Mouse (Mus musculus): ENCODE results near the gene Slc5a6.
A peak's percentile ranks its signal among the peaks of the same experiment; 100 is the strongest.

Gene Slc5a6

DNA sequence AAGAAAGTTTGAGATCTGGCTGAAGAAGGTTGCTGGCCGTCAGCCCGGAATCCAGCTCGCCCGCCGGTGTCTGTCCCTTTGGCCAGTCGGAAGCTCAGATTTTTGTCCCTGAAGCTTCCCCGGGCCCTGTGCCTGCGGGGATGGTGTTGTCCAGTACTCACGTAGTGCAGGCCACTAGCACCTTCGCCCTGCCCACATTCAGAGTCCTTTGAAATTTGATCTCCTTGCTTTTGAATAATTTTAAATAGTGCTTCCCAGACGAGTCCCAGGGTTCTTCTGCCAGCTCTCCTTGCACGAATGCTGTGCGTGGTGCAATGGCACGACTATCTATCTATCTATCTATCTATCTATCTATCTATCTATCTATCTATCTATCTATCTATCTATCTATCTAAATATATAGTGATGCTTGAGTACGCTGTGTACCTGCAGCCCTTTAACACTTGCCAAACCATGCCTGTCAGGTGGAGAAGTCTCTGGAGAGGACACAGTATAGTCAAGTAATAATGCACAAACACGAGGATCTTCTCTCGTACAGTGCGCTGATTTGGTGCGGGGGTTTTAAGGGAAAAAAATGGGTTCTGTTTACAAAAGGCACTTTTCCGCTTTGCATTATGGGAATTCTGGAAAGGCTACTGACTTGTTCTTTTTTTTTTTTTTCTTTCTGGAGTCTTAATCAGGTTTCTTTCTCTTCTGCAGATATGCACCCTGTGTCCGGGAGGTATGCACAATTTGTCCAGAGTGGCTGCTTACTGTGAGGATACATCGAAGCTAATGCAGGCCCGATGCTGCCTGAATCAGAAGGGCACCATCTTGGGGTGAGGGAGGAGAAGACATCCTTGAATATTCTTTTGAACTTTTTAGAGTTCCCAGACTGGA is at the start of gene Slc5a6:
Gene Slc5a6 (minus strand): TSS at position 162 of the 879 bp plus-strand sequence.
- peak; percentile 32 for DNase-seq

DNA sequence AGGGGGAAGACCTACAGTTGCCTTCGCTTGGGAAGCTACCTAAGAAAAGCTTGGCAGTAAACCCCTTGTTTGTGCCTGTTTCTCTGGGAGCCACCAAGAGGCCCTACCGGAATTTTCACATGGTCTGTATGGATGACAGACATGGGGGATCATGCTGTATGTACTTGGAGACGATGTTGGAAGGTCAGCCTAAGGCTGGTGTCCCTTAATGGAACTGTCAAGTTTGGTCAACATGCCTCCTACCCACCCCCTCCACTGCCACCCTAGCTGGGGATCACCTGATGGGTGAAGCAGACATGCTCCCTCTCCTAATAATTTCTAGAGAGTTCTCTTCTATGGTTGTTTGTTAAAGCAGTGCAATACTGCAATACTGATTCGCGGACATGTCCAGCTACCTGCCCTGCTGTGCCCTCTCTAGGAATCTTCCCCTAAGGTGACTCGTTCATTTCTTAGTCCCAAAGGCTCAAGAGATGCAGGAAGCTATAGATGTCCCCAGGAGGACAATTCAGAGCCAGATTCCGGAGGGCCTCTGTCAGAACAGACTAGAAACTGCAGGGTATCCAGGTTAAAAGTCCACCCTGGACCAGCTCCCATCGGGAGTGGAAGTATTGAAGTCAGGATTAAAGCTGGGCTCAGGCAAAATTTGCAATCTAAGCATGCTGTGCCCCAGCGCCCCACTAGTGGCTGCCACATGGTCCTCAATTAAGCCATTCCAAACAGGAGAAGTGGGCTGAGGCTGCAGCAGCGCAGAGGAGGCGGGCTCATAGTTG is 47.2 kb upstream of the Slc5a6 start:
- DNase-seq: no peak

DNA sequence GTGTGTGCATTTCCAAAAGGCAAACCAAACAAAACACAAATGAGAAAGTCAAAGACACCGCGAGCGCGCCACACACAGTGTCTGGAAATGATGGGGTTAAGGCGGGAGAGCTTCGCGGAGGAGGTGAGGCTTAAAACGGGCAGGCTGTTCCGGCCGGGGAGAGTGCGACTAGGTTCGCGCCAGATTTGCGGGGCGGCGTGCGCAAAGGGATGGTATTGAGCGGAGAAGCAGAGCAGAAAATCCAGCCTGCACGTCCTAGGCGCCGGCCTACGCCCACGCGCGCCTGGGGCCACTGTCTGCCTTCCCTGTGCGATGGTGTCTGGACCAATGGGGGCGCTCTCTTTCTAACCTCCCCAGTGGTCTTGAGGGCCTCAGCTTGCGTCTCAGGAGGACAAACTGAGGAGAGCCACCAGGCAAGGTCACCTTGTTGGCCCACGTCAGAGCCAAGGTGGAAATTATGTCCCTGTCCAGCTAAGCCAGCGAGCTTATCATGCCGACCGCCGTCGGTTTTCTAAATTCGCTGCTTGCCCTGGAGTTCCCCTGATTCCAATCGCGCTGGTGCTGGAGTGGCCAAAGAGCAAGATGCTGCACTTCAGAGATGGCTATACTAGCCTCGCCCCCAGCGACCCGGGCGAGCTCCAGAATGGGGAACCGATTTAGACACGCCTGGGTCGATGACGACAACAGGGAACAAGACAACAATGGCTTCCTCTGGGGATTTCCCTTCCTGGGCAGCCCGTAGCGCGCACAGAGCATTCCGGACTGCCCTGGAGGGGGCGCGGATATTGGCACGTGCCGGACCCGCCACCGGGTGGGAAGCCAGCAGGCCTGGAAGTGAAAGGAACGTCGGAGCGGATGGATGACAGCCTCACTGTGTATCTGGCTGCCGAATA is 46.3 kb upstream of the Slc5a6 start:
- DNase-seq: peak; percentile 48

DNA sequence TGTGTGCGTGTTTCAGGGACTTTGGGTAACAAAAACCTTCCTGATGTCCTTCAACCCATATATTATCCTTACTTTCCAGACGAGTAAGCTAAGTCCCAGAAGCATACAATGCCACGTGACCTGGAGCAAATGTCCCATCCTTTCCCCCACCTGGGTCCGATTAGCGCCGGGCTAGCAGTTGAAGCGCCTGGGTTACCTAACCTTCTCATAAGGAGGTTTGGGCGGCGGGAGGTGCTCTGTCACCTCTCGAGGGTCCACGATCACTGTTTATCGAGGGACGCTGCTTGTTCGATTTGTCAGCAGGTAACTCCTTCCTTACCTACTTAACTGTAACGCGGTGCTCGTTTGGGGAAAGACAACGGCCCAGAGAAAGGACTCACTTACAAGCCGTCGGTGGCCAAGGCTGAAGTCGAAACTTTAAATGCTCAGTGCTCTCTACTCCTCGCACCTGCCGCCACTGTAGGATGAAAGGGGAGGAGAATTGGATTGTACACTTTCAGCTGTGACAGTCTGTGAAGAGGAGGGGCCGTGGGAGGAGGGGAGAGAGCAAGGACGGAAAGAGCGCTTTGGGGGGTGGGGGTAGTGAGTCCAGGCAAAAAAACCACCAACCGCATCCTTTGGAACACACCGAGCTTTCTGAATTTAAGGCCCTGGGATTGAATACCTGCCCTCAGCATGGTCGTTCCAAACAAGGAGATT is 45.5 kb upstream of the Slc5a6 start:
- no peak for DNase-seq

DNA sequence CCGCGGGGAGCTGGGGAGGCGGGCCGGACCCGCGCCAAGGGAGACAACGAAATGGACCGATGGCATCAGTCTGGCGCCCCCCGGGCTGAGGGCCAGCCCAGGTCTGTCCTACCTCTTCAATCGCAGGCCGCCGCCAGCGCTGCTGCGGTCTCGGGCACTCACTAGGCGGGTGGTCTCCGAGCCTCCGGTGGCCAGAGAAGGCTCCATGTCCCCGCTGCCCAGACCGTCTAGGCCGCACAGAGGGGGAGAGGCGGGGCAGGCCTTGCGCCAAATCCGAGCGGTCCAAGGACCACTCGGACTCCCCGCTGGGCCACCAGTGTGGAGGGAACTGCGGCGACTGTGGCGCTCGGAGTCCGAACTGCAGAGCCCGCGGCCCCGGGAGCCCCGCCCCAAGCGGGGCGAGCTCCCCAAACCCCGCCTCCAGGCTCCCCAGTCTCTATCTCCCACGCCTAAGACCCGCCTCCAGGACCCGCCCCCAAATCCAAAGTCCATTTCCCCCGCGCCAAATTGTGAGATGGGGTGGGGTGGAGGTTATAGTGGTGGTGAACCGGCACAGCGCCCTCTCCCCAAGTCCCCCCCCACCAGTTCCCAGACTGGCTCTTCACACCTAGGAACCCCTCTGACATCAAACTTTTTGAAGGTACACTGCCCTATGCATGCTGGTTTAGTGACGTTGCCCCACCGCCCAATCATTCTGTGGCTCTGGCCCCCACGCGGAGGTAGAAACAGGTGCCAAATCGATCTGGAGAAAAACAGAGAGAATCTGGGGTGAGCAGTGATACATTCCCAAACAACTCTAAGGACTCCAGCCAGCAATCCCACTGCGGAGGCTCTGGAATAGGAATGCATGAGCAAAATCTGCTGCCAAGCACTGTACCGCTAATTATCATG is 44.7 kb upstream of the Slc5a6 start:
- peak; percentile 72 for DNase-seq

DNA sequence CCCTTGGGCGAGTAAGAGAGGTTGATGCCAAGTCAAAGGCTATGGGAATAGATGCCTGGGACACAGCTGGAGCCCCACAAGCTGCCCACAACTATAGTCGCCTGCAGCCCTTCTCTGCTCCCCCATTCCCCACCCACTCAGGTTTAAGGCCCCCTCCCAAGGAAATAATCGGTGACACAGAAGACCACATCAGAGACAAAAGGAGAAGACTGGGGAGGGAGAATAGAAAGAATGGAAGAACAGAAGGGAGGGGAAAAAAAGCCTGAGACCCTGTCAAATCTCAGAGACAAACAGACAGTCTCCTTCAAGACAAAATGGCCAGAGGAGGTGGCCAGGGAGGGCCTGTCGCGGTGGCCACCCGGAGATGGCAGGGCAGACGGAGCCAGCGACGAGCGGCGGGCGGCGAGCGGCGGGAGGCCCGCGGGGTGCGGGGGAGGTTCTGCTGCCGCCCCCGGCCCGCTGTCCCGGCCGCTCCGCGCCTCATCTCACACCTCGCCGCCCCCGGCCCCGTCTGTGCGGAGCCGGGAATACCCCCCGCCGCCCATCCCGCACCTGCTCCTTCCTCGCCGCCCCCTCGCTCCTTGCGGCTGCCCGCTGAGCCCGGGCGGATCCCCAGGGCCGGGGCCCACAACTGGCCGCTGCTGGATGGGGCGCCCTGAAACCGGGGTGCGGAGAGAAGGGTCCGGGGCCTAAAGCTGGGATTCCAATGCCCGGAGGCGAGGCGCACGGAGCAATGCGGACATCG is 43.7 kb upstream of the Slc5a6 start:
- DNase-seq: peak; percentile 57

DNA sequence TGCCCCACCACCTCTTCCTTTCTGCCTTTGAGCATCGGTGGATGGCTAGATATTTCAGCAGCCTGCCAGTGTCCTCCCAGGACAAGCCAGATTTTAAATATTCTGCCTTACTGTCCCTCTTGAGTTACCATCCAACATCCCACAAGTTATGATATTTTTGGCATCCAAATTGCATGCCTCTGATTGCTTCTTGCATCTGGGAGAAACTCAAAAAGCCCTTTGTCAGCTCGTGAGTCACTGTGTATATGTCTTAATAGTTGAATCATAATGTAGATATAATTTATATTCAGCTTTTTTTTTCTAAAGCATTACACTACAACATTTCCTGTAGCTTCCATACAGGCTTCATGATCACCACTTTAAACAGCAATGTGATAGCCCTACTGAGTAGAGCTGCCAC is 38.4 kb upstream of the Slc5a6 start:
- no peak for DNase-seq

DNA sequence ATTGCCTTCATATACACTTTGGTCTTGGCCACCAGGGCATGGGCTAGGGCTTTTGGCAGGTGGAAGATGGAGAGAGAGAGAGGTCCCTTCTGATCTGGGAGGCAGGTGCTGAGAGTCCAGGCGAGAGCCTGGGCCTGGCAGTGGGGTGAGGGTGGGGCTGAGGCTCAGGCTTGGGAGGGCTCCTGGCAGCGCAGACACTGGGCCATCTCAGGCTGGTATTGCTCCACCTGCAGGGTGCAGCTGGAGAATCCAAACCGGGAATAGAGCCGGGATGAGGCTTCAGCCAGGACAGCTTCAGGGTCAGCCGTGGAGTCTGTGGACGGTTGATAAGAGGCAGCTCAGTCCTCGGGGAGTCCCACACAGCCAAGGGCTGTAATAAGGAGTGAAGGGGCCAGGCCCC is 37.9 kb upstream of the Slc5a6 start:
- DNase-seq: no peak

DNA sequence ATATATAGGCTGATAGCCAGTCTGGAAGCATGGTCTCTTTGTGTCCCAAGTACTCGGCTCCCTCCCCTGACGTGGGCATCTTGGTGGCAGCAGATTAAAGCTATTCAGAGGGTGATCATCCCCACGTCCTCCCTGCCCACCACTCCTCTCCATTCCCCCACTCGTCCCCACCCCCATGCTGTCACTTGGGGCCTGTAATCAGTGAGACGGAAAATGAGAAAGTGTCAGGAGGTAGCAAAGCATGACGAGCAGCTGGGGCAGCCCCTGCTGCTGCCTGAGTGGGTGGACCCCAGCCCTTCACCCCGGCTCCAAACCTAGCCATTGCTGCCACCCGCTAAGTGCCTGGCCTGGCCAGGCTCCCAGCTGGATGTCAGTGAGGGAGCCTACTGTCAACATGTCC is 35.2 kb upstream of the Slc5a6 start:
- no peak for DNase-seq

DNA sequence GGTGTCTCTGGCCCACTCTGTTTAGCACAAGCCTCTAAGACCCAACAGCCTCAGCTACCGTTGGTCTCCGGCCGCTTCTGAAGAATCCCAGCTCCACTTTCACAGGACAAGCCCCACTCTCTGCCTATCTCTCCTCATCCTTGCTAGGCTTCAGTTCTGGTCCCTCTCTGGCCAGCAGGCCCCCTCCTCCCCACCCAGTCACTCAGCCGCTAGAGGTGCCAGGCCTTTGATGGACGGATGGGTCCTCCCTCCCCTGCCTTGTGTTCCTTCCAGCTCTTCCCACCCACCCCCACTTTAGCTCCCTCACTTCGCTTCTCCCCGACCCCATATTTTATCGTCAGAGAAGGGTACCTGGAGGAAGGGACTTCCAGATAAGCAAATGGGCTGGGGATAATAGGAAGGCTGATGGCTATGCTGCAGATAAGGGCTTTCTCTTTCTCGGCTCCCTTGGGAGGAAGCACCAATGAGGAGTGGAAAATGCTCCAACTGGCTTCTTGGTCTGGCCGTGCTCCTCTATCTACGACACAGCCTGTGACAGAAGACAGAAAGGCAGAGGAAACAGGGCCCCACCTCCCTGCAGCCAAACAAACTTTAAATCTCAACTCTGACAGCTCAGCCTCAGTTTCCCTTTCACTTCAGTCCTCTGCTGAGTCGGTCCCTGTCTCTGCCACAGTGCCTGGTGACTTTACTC is 34.4 kb upstream of the Slc5a6 start:
- DNase-seq: no peak

DNA sequence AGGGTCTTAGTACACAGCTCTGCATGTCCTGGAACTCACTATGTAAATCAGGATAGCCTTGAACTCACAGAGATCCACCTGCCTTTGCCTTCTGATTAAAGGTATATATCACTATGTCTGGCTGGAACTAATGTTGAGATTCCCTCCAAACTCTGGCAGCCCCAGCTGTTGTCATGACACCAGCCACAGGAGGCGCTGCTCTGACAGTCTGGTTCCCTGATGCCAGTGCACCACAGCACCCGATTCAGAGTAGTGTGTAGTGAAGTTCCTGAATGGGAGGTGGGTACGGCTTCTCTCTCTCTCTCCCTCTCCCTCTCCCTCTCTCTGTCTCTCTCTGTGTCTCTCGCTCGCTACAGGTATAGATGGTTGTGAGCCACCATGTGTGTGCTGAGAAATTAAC is 33.6 kb upstream of the Slc5a6 start:
- peak; percentile 48 for DNase-seq

DNA sequence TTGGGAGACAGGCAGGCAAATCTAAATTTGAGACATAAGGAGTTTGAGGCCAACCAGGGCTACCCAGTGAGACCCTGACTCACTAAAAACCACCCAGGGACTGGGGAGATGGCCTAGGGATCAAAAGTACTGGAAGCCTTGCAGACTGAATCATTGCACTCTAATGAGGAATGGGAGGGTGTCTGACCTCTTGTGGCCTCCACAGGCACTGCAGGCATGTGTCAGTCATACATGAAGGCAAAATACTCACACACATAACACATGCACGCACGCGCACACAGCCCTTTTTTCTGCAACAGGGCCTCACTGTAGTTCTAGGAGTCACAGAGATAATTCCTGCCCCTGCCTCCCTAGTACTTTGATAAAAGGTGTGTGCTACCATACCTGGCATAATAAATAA is 32.7 kb upstream of the Slc5a6 start:
- no peak for DNase-seq

DNA sequence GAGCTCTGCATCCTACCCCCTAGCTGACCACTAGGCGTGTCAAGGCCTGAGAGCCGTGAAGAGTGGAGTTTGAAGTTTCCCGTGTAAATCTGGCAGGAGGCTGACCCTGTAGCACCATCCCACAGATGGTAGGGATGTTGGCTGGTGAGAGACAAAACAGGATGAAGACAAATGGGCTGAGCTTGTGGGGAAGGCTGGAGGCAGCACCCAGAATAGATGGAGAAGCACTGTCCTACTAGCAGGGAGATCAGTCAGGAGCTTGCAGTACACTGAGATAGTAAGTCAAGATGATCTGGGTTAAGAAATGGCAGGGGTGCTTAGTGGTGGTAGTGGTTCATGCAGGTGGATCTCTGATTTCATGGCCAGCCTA is 32.1 kb upstream of the Slc5a6 start:
- DNase-seq: no peak

DNA sequence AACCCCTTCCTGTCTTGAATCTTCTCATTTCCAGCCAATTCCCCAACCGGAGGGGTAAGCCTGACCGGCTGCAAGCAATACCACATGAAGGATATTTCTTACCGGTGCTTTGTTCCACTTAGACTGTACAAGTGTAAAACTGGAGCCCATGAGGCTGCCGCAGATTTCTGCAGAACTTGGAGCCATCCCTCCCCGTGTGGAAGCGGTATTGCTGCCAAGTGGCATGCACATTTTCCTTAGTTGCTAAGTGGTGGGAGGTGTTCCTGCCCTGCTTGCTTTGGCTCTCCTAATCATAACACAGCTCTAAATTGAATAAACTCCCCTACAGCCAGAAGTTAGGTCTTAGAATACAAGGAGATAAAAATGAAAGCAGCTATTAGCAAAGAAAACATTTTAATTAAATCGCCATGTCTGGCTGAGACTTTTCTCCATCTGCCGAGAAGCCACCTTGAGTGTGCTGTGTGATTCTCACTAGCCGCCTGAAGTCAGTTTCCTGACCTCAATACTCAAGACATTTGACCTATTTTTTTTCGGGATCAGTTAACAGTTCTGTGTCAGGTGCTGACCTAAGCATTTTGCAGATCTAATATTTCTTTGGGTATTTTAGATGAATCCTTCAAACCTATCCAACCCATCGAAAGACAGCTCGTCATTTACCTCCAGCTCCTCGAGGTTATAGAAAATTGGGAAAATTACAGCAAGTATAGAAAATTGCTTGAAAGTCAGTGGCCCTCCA is 31.5 kb upstream of the Slc5a6 start:
- DNase-seq: peak; percentile 74

DNA sequence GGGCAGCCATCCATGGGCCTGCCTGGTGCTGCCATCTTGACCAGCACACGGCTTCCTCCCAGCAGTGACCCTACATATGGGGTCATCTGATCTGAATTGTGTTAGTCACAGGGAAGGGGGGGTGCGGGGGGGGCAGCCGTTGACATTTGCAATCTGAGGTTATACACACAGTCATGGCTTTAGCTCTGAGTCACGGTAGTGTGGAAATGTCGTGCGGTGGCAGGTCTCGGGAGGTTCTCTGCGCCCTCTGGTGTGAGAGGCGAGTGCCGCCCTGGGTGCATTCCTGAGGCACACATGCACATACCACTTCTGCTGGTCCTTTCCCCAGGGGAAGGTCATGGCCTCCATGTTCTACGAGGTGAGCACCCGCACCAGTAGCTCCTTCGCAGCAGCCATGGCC is 27.6 kb upstream of the Slc5a6 start:
- DNase-seq: no peak

DNA sequence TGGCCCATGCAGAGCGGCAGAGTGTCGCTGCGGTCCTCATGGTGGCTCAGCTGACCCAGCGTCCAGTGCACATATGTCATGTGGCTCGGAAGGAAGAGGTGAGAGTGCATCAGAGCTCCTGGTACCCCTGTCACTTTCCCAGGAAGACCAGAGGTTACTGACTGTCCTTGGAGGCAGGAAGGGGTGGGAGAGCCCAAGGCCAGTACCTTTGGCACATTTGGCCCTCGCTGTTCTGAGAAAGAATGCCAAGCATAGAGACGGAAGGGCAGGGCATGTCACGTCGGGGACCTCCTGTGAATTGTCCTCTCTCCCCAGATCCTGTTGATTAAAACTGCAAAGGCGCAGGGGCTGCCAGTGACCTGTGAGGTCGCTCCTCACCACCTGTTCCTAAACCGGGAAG is 24.5 kb upstream of the Slc5a6 start:
- no peak for DNase-seq

DNA sequence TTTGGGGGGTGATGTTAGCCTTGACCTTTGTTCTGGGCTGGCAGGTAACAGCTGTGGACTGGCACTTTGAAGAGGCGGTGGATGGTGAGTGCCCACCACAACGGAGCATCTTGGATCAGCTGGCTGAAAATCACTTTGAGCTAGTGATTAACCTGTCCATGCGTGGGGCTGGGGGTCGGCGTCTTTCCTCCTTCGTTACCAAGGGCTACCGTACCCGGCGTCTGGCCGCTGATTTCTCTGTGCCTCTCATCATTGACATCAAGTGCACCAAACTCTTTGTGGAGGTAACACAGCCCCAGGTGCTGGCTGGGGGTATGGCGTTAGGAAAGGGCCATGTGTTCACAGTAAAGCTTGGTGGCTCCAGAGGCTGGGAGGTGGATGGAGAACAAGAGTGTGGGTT is 23.1 kb upstream of the Slc5a6 start:
- no peak for DNase-seq

DNA sequence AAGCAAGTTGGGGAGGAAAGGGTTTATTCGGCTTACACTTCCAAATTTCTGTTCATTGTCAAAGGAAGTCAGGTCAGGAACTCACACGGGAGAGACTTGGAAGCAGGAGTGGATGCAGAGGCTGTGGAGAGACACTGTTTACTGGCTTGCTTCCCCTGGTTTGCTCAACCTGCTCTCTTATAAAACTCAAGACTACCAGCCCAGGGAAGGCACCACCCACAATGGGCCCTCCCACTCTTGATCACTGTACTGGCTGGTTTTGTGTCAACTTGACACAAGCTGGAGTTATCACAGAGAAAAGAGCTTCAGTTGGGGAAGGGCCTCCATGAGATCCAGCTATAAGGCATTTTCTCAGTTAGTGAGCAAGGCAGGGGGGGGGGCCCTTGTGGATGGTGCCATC is 22.3 kb upstream of the Slc5a6 start:
- no peak for DNase-seq

DNA sequence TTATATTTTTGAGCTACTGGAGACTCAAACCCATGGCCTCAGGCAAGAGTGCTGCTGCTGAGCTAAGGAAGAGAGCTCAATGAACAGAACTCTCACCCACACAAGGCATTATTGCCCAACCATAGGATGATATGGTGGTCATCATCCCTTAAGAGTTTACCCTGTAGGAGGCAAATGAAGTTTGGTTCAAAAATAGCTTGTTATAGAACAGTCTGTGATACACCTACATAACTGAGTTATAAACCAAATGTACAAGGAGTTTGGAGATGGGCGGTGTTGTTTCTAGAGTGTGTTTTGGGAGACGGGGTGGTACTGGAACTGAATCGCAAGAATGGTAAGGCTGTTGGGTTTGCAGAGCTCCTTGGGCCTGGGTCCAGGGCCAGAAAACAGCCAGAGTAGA is 21.1 kb upstream of the Slc5a6 start:
- no peak for DNase-seq
